Mouse (Mus musculus) bone marrow macrophage, adult 2 months (primary cell): ENCODE results near the gene Rnls.

Source experiments
- CTCF ChIP-seq: IDR thresholded peaks from 2 replicates; pipeline ENCODE4 v1.5.1; 2012; ENCODE audit warnings: low read depth, mild to moderate bottlenecking, low read length, moderate library complexity
- POLR2A ChIP-seq: IDR thresholded peaks from 2 replicates; pipeline ENCODE4 v1.6.1; 2012; ENCODE audit warnings: mild to moderate bottlenecking, low read depth, low read length, borderline replicate concordance

GRCm38 (mm10) chr19:33380825-33381224, 11.3 kb downstream of the Rnls start:
- TF ChIP-seq CTCF: no peak
- TF ChIP-seq POLR2A: no peak
